Mouse (Mus musculus): ENCODE results near the gene Lrp3.

Lrp3 gene

DNA sequence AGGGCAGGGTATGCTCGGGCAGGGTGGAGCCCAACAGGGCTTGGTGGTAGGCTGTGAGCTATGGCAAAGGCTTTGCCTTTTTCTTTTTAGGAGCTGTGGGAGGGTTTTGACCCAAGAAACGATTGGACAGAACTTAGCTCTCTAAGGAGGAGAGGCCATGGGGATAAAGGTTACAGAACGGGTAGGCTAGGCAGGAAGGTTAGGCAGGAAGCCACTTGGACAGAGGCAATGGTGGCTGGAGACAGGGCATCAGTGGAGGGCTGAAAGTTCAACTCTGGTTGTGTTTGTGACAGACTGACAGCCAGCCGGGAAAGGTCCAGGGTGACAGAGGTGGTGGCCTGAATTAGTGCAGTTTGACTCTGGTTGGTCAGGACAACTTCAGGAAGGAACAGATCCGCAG is 25.6 kb downstream of the Lrp3 start:
- no peak for DNase-seq (ENCODE audit: low read depth)

DNA sequence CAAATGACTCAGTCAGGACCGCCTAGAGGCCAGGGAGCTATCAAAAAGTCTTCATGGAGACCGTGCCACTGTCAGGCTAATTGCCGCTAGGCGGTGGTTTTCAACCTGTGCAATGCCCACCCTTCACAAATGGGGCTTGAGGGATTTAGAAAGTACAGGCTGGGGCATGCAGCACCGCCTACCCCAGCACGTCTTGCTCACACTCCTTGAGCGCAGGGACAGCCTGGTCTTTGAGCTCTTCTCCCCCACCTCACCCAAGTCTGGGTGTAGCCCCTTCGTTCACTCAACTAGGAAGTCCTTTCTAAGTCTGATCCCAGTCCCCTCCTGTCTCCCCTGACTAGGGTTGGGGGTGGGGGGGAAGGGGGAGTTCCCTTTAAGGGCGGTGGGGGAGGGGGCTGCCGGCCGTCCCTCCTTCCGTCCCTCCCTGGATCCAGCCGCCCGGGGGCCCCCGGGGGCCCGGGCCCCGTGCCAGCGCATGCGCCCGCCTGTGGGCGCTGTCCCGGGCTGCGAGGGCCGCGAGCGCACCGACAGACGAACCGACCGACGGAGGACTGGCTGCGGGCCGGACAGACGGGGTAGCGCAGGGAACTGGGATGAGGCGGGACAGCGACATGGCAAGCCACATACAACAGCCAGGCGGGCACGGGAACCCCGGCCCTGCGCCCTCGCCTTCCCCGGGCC is 29.3 kb downstream of the Lrp3 start, which contains the start of gene Slc7a10:
Slc7a10 (plus strand) TSS at position 497 of the 681 bp plus-strand sequence.
- peak; percentile 17 for DNase-seq (ENCODE audit: low read depth)

DNA sequence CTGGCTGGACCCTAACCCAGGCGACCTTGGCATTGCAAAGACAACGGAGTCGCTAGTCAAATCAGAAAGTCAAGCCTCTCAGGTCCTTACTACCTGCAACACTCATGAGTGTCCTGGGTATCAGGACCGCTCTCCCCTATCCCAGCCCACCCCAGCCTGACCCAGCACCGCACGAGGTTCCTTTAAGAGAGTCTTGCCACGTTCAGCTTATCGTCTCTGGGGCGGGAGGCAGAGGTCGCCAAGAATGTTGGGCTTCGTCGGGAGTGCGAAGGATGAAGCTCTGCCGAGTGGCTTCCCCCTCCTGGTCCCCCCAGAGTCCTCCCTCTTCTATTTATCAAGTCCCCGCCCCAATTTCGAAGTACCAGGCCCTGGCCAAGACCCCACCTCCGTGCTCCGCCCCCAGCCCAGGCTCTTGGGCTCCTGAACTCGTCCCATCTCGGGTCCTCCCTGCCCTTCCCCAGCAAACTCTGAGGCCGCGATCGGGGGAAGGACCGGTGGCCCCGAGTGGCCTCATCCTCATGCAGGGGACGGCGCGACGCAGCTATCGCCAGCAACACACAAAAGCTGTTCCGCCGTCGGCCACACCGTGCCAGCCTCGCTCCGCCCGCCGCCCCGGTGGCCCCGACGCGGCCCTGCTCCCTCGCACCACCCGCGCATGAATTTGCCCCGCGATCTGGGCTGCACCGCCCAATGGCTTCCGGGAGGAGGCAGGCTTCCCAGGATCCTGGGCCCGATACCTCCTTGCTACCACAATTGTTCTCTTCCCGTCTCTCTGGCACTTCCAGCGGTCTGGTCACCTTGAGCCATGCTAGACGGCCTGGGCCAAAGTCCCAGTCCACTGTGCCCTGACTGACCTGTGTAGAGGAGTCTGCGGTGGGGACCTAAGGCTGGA is 30.2 kb downstream of the Lrp3 start:
- peak; percentile 31 for DNase-seq (ENCODE audit: low read depth)

DNA sequence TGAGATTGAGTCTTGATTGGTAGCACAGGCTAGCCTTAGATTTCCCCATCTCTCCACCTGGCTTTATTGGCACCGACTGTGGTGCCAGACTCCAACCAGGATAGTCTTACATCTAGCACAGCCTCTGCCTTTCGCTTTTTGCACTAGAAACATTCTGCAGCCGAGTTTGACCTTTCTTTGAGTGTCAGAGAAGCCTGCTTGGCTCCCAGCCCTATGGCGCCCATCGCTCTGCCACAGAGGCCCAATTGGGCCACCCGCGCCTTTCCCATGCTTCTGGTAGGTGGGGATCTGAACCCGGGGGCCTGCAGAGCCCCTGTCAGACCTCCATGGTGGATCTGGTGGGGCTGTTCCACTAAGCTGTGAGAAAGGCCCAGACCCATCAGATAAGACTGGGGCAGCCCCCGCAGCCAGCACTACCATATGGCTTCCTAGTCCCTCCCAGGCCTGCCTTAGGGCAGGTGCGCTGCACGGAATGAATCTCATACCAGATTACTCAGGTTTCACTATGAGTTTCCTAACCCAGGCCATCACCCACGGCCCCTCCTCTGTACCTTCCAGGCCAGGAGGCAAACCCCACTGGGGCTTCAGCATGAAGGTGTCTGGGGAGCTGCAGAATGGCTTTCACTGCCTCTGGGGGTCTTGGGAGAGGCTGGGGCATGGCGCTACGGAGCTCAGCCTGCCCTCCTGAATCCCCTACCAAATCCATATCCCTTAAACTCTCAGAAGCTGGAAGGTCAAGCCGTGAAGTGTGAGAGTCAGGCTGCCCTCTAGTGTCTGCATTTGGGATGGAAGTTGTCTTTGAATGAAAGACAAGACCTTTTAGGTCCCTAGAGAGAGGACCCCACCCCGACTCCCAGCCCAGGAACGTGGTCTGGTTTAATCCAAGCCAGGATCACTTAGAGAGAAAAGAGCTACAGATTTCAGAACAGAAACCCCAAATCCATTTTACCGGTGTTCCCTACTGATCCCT is 38.6 kb downstream of the Lrp3 start:
- DNase-seq (ENCODE audit: low read depth): peak; percentile 76

DNA sequence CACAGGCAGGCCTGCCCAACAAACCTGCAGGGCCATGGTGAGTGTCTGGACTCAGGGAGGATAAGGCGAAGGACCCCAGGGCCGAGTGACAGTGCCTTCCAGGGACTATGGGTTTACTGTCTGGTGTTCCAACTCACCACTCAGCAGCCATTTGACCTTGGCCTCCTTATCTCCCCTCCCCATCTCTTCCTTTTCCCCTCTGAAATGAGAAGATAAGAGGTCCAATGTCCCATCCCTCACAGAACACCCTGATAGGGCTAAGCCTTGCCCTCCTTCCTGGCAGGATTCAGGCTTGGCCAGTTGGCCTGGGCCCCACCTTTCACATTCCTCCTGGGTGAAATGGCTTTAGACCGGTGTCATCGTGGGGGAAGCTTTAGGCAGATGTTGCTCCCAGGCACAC is 39.8 kb downstream of the Lrp3 start:
- no peak for DNase-seq (ENCODE audit: low read depth)

DNA sequence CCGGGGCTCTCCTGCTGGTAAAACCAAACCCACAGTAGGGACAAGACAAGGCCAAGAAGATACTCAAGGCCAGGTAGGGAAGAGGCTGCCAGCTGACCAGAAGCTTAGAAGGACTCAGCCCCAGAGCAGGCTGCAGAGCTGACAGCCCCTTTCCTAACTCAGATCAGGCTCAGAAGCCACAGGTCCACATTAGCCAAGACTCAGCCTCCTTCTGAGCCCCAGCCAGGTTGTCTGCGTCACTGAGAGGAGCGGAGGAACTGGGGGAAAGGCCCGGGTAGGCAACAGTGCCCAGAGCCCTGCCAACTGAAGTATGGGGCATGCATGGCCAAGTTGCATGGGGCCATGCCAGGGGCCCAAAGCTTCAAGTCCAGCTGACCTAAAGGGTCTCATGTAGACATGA is 42.8 kb downstream of the Lrp3 start:
- DNase-seq (ENCODE audit: low read depth): no peak

DNA sequence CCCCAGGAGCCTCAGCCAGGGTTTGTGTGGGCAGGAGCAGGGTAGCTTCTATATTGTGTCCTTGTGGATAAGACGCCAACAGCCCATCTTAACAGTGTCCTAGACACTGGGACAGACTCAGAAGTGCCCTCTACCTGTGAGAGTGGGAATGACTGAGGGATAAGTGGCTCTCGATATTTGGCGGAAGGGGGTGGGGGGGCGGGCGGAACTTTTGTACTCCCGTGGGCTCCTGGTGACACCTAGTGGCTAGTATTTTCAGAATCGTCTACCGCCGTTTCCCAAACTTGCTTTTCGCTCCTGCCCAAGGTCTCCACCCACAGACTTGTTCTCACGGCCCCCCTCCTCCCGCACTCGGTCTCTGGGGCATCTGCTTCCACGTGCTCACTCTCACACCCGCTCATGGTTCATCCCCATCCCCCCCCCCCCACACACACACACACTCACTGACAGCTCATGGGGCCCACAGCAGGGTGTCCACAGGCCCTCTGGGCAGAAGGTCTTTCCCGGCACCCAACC is 43.4 kb downstream of the Lrp3 start:
- peak; percentile 91 for DNase-seq (ENCODE audit: low read depth)

DNA sequence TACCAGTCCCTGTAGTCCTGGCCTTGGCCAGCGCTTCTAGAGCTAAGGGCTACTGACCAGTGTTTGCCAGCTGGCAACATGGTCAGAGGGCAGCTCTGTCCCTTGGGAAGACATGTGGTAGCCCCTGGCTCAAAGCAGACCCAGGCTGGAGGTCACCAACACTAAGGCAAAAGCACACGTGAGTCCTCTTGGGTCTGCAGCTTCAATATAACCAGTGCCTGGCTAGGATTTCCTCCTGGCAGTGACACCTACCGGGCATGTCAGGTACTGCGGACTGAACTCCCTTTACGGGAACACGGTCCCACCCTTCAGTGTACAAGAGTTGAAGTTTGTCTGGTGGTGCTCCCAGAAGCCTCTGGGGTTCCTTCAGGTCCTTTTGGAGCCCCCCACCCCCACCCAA is 46.0 kb downstream of the Lrp3 start:
- peak; percentile 86 for DNase-seq (ENCODE audit: low read depth)

DNA sequence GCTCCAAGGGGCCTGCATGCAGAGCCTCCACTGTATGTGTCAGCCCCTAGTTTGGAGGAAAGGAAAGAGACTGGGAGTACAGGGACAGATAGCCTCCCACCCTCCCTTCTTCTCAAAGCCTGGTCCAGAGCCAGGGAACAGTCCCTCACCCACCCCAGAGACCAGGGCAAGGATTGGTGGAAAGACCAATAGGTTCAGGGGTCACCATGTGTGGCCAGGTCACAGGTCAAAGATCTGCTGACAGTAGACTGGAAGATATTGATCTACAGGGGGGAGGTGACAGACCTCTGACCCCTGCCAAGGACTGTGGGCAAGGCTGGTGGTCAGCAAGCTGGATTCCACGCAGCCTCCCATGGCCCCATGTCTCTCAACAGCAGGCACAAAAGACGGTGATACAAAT is 47.4 kb downstream of the Lrp3 start:
- no peak for DNase-seq (ENCODE audit: low read depth)

DNA sequence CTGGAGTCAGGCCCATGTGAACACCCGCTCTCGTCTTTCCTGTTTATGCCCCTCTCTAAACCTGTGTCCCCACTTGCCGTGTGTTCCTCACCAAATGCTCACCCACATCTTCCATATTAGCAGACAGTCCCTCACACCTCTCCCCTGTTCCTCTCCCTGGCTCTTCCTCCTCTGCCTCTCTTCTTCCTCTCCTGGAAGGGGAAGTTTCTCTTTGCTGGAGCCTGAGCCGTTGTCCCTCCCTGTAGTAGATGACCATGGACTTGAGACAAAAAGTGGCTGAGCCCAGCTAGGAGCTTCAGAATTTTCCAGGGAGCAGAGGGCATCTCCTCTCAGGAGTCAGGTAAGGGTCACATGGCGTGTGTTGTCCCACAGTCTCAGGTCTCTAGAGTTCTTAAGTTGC is 48.3 kb downstream of the Lrp3 start:
- no peak for DNase-seq (ENCODE audit: low read depth)

DNA sequence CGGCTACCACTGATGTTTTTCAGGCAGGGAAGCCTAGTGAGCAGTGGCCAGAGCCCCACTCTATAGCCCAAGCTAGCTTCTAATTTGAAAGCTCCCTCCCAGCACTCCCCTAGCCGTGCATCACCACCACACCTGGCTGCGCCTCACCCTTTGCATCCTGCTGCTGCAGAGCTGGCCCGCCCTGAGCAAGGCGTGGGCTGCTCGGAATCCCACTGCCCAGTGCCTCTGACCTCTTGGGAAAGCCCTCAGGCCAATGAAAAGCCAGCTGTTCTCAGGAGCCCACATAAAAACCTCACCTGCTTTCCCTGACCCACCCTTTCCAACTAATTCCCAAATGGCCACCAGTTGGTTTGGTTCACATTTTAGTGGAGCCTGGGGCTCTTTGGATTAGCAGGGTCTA is 51.2 kb downstream of the Lrp3 start:
- no peak for DNase-seq (ENCODE audit: low read depth)

DNA sequence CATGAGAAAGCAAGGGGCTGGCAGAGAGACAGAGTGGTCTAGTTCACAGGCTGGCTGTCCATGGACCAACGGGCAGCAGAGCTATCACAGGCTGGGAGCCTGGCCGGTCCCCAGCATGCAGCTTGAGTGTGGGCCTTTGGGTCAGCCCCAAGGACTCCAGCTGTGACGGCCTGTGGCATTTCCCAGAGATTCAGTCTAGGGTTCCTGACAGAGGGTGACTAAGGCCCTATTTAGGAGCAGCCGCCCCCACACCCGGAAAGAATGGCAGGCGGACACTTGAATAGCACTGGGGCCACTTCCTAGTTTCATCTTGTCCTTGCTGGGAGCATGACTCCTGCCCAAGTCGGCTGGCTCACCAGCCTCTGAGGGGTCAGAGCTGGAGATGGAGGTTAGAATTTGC is 51.7 kb downstream of the Lrp3 start:
- no peak for DNase-seq (ENCODE audit: low read depth)

DNA sequence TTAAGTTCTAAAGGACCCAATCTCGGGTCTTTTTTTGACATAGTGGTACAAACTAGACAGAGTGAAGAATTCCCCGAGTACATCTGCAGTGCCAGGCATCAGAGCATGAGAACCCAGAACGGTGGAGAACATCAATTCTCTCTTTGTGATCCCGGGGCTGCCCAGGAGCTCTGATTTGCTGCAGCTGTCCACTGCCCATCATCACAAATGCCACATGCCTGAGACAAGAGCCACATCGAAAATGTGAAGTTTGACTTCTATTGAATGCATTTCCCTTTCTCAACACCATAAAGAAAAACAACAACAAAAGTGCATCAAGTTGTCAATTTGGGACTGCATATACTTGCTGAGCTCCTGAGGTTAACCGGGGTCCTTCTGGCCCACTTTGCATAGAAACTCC is 52.9 kb downstream of the Lrp3 start:
- DNase-seq (ENCODE audit: low read depth): no peak

DNA sequence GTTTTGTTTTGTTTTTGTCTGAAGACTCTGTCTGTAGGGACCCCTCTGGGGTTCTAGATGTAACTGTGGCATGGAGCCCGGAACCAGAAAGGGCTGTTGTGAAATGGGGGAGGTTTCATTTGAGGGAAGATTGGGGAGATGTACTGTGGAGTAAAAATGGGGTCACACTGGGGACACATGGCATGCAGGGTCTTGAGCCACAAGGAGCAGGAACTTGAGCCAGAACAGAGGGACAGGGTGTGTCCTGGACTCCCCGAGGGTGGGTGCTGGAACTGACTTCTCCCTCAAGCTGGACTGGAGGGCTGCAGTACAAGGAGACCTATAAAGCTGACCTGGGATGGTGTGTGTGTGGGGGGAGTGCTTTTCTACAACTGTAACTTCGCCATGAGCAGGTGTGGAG is 57.8 kb downstream of the Lrp3 start:
- DNase-seq (ENCODE audit: low read depth): no peak

DNA sequence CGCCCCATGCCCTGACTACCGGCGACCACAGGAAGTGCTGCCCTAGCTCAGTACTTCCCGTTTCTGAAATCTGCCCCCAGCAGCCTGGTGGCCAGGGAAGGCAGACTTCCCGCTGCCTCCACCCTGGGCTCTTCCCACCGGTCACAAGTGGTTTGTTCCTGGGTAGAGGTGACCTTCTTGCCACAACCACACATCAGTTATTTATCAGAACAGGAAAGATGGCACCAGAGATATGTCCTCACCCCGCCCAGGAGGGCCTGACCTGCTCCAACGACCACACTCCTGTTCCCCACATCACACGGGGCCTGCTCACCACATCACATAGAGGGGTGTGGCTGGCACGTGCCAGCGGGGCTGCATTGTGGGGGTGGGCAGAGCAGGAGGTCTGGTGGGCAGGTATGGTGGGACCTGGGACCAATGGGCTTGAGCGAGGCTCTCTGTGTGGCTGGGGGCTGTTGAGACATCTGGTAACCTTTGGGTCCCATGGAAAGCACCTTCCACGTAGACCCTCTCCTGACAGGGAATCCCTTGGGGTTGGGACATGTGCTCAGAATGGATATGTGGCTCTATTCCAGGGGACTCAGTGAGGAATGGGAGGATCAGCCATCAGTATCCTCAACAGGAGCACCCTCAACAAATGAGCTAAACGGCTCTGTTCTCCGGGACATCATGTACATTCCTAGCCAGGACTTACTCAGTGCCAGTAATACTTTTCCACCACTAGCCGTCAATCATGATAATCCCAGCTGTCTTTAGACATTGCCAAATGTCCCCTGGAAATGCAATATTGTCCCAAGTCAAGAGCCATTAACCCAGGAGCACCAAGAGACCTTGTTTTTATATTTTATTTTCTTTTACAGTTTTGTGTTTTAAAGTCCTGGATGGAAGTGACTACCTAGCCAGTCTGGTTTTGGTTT is 58.5 kb downstream of the Lrp3 start:
- peak; percentile 47 for DNase-seq (ENCODE audit: low read depth)

DNA sequence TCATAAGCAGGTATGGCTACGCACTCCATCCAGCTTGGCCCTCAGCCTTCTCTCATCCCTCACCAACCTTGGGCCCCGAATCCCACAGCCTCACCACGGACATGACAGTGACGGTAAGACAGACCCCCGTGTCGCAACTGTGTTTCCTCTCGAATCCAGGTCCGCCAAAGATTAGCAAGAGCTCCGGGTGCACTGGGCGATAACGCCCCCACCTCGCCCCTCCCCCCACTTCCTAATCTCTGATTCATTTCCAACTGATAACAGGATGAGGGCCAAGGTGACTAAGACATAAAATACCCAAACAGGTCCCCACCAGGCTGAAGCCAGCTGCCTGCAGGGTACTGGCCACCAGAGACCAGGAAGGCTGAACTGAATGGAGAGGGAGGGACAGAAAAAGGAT is 60.8 kb downstream of the Lrp3 start:
- DNase-seq (ENCODE audit: low read depth): peak; percentile 48

DNA sequence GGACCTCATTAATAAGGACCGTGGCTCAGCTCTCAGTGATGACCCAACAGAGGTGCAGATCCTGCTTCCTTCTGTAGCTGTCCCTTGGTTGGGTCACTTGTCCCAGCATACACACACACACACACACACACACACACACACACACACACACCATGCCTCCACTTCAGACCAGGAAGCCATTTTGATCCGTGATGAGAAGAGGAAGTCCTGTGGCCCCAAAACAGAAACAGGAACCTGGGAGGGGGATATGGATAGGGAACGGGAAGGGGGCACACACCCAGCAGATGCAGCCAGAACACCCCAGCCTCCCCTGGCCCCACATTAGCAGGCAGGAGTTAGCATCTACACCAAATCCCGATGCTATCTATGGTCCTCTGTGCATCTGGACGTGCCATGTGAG is 64.4 kb downstream of the Lrp3 start:
- DNase-seq (ENCODE audit: low read depth): no peak

Measured in induced T-regulatory cell, adult 2 months (primary cell).